Mouse (Mus musculus) megakaryocyte-erythroid progenitor cell, adult 5-6 weeks (primary cell): Measurements from ENCODE around the gene Hmgcr. TPM values are rescaled to one million over a fixed set of nuclear protein-coding genes. Genes with fewer than 3 reads are reported as not detected.
"Not testable (repeated sequence)": the region's sequence is repeated elsewhere in the genome, so short reads cannot be mapped to it uniquely, and the experiment has no call there.

Experiments
- ATAC-seq: replicated peaks from 2 replicates; pipeline ENCODE4 v1.8.0; 2016; ENCODE audit warnings: mild to moderate bottlenecking, inconsistent platforms; ENCODE audit not compliant: severe bottlenecking, poor library complexity, low FRiP score, low TSS enrichment
- total RNA-seq, 2 experiments: library from RNA; stranded (forward) in 1 of 2; stranded (reverse) in 1 of 2; fragments of 200-1000, 215-1000 nt in 1 of 2; fragments of >200 nt in 1 of 2; fragmentation: Nextera tagmentation in 1 of 2; gene quantifications; 2 replicates each; pipeline ENCODE4 v1.2.3; 2014 to 2017

The Hmgcr gene
- total RNA-seq, 2 experiments from 2014 or later: 27.7 to 28.3 TPM

DNA sequence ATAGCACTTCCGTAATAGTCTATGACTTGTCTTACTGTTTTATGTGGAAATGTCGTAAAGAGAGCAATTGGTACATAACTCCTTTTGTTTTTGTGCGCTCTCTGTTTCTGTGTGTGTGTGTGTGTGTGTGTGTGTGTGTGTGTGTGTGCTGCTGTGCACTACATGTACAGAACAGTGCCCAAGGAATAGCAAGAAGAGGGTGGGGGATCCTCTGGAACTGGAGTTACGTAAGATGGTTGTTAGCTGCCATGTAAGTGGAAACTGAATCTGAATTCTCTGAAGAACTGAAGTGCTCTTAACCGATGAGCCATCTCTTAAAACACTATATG lies 1.1 kb upstream of the Hmgcr start:
- no peak for ATAC-seq

DNA sequence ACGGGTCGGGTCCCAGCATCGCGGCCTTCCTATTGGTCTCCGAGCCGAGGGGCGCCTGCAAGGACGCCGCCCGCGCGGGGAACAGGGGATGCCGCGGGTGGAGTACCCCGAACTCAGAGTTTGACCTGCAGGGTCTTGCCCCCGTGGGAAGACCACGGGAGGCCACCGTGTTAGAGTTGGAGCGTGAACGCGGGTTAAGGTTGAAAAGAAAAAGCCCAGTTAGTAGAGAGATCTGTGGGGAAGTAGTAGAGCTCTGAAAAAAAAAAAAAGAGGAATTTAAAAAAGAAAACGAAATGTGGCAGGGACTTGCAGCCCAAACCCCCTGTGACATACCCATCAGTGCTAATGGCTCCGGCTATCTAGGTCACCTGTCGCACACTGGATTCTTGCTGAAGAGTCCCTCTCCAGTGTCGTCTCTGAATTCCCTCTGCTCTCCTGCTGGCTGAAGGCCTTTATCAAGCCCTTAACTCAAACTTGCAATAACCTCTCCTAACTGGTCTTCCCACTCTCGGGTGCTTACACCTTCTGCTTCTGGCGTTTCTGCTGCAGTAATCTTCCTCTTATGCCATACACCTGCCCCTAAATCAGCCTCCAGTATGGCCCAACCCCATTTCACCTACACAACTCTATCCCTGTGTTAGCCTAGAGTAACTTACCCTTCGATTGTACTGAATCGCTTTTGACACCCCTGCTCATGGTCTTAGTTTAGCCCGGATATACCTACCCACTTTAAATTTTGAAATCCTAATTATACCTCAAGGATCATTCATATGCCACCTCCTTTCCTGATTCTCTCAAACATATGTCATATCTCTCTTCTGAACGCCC lies 556 bp upstream of the Hmgcr start:
- ATAC-seq: peak; percentile 32; the same call in 1 of the 2 replicates

DNA sequence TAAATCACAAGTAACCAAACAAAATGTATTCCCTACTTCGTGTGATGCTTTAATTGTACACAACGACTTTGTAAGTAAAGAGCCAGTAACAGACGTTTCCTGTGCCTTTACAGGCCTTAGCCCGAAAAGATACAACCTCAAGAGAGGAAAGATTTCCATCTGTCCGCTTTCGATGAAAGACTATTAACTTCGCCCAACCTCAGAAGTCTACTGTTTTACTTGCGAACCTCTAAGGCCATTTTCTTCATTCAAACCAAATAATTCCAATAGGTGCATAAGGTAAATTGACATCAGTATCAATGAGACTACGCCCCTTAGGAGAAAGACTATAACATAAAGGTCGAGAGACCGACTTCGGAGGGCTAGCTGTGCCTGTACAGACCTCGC lies 724 bp downstream of the Hmgcr start:
- ATAC-seq: no peak

DNA sequence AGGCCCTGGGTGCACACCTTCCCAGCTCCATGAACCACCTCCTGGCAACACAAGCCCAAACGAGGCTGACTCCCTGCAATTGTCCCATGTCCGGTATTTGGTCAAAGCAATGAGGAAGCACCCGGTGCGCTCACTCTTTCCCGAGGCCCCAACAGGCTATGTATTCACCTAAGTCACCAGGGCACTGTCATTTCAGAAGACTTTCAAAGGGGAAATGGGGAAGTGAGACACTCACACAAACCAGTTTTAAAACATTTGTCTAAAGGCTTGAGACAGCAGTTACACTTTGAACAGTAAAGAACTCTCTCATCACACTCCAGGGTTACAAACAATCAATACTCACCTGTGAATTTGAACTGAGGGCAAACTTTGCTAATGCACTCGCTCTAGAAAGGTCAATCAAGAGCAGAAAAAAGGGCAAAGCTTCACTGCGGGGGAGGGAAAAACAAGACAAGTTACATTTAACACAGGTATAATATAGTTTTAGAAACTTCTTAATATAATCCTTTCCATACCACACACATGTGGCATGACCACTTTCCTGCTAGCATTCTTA lies 6.2 kb downstream of the Hmgcr start:
- no peak for ATAC-seq

DNA sequence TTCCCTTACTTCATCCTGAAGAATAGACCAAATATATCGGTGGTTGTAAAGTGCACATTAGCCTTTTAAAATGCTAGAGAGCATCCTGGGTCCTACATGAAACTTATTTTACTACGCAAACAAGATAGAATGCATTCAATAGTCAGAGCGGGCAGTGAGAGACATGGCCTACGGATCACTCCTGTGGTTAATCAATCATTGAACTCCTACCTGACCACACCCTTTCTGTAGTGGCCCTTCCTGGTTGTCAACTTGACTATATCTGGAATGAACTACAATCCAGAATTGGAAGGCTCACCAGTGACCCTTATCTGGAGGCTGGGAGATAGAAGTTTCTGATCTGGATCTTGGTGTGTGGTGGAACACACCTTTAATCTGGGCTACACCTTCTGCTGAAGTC lies 7.6 kb downstream of the Hmgcr start:
- ATAC-seq: not testable (repeated sequence)

DNA sequence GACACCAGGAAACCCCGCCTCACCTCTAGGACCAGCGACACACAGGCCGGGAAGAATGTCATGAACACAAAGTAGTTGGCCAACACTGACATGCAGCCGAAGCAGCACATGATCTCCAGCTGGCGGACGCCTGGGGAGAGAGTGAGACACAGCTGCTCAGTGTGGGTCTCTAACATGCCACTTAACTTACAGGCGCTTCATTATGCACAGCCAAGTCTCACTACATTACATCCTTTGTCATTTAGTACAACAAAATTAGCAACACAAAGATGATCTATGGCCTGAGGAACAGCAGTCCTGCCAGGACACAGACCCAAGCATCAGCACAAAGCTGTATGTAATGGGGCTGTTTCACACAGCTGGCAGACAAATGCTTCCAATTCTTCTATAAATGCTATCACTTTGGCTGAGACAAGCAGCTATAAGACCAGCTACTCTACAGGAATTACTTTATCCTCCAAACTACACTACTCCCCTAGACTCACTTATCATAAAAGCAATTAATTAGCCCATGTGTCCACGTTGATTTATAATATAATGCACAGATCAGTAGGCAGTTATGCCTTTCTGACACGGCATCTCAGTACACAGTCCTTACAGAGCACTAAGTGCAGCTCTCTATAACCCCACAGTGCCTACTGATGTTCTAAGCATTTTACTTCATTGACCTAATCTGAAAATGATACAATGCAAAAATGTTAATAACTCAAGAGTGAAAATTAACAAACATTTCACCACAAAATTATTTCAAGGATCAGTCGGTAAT lies 10.5 kb downstream of the Hmgcr start:
- ATAC-seq: no peak

DNA sequence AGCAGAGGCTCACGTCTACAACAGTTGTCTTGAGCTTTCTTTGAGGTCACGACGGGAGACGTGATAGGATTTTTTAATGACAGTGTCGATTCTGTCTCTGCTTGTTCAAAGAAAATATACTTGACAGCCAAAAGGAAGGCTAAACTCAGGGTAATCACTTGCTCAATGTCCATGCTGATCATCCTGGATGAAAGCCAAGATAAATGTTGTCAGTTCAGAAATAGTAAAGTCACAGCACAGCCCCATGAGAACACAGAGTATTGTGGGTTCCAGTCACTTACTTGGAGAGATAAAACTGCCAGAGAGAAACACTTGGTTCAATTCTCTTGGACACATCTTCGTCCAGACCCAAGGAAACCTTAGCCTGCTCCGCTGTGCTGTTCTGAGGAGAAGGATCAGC lies 11.8 kb downstream of the Hmgcr start:
- no peak for ATAC-seq

DNA sequence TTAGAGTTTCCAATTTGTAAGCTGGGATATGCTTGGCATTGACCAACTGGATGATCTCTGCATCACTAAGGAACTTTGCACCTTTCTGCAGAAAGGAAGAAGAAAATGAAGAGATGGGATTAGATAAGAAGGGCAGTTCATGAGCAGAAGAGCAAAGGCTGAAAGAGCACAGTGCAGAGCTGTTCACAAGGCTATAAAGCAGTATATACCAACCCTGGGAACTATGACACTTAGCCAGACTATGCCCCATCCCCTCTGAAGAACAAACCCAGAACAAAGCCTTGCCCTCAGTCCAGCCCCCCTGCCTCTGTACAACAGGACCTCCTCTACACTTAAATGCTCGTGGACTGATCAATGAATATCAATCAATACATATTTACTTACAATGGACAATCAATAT lies 14.1 kb downstream of the Hmgcr start:
- ATAC-seq: no peak

DNA sequence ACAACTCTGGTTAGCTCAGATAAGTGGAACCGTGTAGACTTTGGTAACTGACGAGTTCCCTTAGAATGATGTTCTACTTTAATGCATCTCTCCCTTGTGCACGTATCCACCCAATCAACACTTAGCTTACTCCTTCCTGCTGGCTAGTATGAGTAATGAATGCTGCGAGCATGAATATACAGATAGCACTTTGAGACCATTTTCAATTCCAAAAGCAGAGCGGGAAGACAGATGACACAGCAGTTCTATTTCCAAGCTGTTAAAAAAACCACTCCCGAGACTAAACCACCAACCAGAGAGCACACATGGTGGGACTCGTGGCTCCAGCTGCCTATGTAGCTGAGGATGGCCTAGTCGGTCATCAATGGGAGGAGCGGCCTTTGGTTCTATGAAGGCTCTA lies 17.7 kb downstream of the Hmgcr start:
- ATAC-seq: peak; percentile 20; the same call in 1 of the 2 replicates

DNA sequence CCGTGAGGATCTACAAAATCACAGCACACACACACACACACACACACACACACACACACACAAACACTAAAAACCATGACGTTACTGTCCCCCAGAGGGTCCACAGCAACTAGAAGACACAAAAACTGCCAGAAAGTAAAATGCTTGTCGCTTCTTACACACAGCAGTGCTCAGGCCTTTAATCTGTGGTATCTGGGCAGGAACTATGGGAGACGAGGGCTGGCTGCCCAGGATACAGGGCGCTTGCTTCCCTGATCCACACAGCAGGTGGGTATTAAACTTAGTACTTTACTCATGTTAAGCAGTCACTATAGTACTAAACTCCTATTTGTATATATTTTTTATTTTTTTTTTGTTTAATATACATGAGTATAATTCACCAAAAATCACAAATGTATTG lies 24.9 kb downstream of the Hmgcr start:
- no peak for ATAC-seq

DNA sequence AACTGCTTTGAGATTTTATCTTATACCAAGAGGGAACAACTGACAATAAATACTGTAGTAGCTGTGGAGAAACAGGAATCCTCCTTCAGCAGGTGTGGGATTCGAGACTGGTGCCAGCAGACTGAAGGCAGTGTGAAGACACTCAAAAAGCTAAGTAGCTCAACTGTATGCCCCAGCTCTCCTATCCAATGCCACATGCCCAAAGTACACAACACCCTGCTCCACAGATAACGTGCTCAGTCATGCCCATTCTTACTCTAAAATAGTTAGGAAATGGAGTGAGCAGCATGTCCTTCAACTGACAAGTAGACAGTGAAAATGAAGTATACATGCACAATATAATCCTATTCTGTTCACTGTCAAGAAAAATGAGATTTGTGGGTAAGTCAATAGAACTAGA lies 26.6 kb downstream of the Hmgcr start:
- peak; percentile 68 for ATAC-seq

DNA sequence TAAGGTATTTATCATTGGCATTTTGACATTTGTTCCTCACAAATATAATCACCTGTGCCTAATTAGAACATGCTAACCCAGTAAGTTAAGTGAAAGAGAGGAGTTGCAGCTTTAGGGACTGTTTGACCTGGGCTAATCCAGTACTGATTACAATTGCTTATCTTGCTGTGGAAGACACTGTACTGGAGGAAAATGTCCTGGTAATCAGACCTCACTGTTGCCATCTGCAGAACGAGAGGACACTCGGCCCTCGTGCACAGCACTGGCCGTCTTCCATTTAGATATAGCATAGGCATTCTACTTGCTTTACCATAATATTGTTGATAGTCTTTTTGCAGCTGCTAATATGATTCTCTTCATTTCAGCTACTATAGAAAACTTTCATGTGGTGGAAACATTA lies 40.3 kb downstream of the Hmgcr start:
- ATAC-seq: peak; percentile 87

DNA sequence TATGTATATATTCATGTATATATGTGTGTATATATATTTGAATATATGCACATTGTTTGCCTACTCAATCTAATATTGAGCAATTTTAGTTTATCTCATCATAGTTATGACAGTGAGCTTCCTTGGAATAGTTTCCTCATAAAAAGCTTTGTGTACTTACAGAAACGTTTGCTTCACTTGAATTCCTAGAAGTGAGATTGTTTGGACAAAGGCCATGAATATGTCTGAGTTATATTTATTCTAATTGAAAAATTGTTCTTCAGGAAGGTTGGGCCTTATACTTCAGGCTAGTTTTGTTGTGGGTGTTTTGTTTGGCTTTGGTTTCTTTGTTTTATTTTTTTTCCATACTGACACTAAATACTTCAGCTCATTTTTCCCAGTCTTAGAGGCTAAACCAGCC lies 49.8 kb downstream of the Hmgcr start:
- ATAC-seq: no peak

DNA sequence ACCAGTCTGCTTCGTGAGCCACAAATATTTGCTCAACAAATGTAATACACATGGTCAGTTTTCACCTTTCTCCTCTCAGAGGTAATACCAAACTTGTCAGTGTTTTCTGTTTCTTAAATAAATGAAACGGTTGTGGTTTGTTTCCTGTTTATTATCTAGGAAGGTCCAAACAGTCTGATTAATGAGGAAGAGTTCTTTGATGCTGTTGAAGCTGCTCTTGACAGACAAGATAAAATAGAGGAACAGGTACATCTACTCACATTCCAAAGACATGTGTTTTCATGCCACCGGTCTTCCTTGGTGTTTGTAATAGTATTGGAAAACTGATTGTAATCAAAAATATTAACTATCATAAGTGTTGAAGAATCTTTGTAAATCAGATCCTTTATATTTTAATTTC lies 56.1 kb downstream of the Hmgcr start:
- ATAC-seq: no peak

DNA sequence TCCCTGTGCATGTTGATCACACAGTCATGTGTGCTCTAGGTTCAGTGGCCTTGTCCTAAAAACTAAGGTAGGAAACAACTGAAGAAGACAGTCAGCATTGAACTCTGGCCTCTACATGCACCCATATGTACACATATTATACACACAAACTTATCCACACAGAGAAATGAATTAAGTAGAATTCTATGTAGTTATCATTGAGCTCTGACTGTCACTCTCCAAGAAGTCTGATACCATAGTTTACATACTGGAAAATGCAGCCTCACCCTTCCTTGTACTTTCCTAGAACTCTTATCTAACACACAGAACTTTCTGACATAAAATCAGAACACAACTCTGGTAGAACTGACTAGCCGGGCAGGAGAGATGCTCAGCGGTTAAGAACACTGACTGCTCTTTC lies 66.5 kb downstream of the Hmgcr start:
- no peak for ATAC-seq

DNA sequence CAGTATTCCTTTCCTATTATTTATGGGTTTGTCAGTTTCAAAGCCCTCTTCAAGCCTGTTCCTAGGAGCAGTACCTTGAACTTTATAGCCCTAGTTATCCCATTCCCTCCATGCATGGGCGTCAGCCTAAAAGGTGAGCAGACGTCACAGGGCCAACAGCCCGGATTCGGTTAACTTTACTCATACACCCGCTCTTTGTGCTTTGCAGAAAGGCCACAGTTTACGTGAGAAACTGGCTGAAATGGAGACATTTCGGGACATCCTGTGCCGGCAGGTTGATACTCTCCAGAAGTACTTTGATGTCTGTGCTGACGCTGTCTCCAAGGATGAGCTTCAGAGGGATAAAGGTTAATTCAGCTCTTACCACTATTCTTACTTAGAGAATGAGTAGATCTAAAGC lies 71.6 kb downstream of the Hmgcr start:
- no peak for ATAC-seq

Other genes starting within 250 kb of the Hmgcr start
- gene Ankdd1b, start 199.7 kb downstream of the Hmgcr start, total RNA-seq (2014; fragmentation: Nextera tagmentation): not detected in 2 replicates
- gene Ankdd1b, start 199.7 kb downstream of the Hmgcr start, total RNA-seq (2017): 1.3 TPM in 1 of 2 replicates, not detected in the other
- gene Gm17622, start 180.2 kb downstream of the Hmgcr start, total RNA-seq (2014; fragmentation: Nextera tagmentation): not detected in 2 replicates
- not detected in 2 replicates for gene Gm17622, start 180.2 kb downstream of the Hmgcr start, total RNA-seq (2017)
- 9.6 and 13.2 TPM in 2 replicates for gene Polk, start 128.4 kb downstream of the Hmgcr start, total RNA-seq (2014; fragmentation: Nextera tagmentation)
- 14.9 and 22.9 TPM in 2 replicates for gene Polk, start 128.4 kb downstream of the Hmgcr start, total RNA-seq (2017)
- gene Col4a3bp, start 128.3 kb downstream of the Hmgcr start, total RNA-seq (2014; fragmentation: Nextera tagmentation): 24.5 and 28.2 TPM in 2 replicates
- gene Col4a3bp, start 128.3 kb downstream of the Hmgcr start, total RNA-seq (2017): 42.6 and 56.8 TPM in 2 replicates
- not detected in 2 replicates for gene Ankrd31, start 77.3 kb upstream of the Hmgcr start, total RNA-seq (2014; fragmentation: Nextera tagmentation)
- gene Ankrd31, start 77.3 kb upstream of the Hmgcr start, total RNA-seq (2017): not detected in 2 replicates